Mouse (Mus musculus) brain, embryonic 14.5 days (tissue): ENCODE data around the gene Ripk4. TPM values are rescaled to one million over a fixed set of nuclear protein-coding genes. Genes with fewer than 3 reads are reported as not detected.

Experiments
- DNase-seq: peaks from one replicate; pipeline ENCODE4 v3.0.0-alpha.2; 2011; ENCODE audit warnings: low read depth
- CTCF ChIP-seq: fragments of 200-500 bp; IDR thresholded peaks from 2 replicates; pipeline ENCODE4 v1.5.1; 2012; ENCODE audit warnings: inconsistent platforms, mild to moderate bottlenecking, moderate library complexity, borderline replicate concordance; ENCODE audit not compliant: insufficient read depth, insufficient read length; ENCODE audit errors: extremely low read depth
- POLR2A ChIP-seq: fragments of 200-500 bp; IDR thresholded peaks from 2 replicates; pipeline ENCODE4 v1.6.1; 2012; ENCODE audit warnings: mild to moderate bottlenecking, inconsistent platforms, borderline replicate concordance; ENCODE audit not compliant: poor library complexity, insufficient read depth, insufficient read length, severe bottlenecking; ENCODE audit errors: extremely low read depth
- polyA plus RNA-seq: library from polyadenylated mRNA; depleted of rRNA; stranded (reverse); fragments of >200 nt; gene quantifications from 2 replicates; pipeline ENCODE4 v1.2.3, GENCODE M21; 2012; rRNA removed

Gene Ripk4
- 1.1 TPM in 2 replicates for polyA plus RNA-seq

DNA sequence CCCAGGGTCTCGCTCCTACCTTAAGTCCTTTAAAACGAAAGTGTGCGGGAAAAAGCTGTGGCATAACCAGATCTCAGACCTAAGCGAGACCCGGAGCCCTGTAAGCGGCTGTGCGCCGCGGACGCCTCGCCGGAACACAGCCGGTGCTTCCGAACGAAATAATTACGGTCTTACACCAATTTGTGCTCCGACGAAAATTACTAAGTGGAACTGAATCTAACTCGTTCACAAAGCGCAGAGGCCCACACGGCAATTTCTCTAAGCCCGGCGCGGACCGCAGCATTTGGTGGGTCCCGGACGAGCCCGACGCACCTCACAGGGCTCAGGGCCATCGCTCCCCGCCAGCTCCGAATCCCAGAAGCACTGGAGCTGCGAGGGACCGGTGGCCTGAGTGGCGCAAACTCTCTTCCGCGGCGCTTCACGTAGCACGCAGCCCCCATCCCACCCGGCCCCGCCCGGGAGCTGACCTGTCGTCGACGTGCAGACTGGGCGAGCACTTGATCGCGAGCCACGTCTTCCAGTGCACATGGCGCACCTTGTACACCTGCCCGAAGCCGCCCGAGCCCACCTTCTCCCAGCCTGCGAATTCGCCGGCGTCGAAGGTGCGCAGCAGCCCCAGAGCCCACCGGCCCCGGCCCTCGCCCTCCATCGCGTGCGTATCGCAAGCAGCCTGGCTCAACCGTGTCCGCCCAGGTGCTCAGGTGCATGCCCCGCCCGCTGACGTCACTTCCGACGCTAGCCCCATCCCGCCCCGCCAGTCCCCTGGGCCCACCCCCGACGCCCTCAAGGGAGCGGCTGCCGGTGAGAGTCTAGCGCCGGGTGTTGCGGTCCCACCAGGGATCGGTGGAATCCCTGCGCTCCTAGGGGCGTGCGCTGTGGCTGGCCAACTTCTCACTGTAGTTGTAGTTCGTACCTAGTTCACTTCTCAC, at the start of gene Ripk4:
Gene Ripk4, minus strand, starts transcription at position 727 of the 929 bp plus-strand sequence.
- TF ChIP-seq POLR2A (no peak), CTCF (no peak)
- DNase-seq = peak; percentile 54

DNA sequence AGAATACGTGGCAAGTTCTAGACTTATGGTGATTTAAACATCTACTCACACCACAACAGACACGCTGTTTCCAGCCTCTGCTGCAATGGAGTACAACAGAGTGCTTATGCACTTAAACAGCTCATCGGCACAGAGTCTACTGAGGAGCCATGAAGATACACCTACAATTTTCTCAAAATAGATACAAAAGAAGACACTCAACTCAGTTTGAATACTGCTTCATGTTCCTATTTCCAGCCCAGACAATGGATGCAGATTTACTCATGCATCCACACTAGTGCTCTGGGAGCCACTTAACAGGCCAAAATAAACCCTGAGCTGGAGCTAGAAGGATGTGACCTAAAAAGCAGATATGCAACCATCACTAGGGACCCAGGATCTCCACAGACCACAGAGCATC, 45.3 kb upstream of the Ripk4 start:
- DNase-seq = no peak
- TF ChIP-seq POLR2A (no peak), CTCF (no peak)

DNA sequence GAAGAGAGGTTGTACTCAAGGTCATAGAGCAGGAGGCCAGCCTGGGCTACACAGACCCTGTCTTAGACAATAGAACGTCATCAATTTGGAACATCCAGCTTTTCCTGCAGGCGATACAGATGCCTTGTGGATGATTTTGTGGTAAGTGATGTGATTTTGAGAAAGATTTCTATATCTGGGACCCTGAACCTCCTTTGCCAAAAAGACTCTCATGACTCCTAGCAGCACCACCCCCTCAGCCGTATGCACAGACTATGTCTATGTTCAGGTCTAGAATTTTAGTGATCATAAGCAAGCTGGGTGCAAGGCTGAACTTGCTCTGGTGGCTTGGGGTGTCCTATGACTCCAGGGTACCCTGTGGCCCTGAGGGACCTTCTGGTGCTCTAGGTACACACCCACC, 42.1 kb upstream of the Ripk4 start:
- TF ChIP-seq POLR2A (no peak), CTCF (no peak)
- no peak for DNase-seq

DNA sequence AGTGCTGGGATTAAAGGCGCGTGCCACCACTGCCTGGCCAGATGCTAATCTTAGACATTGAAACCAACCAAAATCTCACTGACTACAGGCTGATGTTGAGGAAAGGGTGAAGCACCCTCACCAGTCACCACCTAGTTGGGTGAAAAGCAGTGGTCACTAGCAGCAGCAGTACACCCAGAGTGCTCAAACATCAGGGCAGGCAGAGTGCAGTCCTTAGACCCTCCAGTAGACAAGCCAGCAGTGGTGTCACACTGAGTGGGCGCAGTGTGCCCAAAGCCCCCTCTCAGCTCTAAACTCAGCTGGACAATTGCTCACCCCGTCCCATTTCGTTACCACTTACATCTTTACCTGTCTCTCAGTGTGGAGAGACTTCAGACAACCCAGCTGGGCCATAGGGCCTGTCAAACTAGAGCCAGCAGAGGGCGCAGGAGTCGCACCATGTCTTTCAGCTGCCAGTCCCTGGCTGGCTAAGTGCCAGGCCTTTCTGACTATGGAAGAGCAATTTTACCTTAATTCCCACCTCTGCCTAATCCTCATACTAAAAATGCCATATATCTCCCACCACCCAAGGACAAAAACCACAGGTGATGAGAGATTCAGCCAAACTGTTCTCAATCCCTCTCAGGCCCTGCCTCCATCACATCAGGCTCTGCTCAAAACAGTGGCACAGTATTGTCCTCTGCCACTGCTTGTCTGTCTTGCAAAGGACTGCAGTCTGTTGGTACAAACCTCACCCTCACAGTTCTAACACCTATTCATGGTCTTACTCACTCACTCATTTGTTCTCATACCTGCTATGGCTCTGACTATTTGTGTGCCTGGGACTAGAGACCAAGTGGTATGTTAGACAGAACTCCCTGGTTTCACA, 41.3 kb upstream of the Ripk4 start:
- DNase-seq = peak; percentile 84
- TF ChIP-seq POLR2A (no peak), CTCF (peak; percentile 74)

DNA sequence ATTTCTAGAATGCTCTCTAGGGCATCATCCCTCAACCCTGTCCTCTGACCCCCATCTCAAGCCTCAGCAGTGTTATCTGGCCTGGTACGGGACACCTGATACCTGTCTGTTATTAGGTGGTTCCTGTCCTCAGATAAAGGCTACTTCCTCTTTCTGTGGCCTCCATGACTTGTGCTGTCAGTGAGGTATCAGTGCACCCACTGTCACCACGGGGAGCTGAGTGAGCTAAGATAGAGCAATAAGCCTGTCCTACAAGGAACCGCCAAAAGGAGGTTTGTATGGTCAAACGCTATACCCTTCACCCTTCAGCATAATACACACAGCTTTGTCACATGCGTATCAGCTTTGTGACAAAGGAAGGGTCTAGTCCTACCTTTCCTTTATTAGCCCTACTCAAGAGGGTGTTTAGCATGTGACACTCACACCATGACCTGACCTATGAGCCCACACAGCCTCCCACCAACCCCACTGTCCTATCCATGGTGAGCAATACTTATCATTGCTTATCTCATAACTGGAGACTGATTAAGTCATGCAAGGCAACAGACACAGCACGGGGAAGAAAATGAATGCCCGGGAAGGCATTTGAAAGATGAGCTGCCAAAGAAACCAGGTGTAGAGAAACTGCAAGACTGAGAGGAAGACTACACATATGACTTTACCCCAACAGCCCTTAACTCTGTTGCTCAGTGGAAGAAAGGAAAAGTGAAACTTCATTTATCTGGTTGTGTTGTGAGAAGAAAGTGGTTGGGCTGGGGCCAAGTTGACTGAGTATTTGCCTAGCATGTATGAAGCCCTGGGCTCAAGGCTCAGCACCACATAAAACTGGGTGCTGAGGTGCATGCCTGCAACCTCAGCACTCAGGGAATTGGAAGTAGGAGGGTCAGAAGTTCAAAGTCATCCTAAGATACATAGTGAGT, 34.6 kb upstream of the Ripk4 start:
- TF ChIP-seq CTCF (no peak), POLR2A (no peak)
- DNase-seq = no peak

DNA sequence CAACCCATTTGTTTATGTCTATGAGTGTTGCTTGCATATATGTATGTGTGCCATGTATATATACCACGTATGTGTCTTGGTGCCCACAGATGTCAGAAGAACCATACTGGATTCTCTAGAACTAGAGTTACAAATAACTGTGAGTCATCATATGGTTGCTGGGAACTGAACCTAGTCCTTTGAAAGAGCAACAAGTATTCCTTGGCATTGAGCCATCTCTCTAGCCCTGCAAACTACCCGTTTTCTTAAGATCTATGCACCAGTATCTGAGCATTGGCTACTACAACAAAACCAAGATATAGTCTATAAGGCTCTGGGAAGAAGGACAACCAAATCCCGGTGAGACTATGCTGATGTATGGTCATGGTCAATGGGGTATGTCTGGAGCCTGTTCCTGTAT, 33.6 kb upstream of the Ripk4 start:
- no peak for TF ChIP-seq CTCF
- no peak for TF ChIP-seq POLR2A
- peak; percentile 1 for DNase-seq

DNA sequence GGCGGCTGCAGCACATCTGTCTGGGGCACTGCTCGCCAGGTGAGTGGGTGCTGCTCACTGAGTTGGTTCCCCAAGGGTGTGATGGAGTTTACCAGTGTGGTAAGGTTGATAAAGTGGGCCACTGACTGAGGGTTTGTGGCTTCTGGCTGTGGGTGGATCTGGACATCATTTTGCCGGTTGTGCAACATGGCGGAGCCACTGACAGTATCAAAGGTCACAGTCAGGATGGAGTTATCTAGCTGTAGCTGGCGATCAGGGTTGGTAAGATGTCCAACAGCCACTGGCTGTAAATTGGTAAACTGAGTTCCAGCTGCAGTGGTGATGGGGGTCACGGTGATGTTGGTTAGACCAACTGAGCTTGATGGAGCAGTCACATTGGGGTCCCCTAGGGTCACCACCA, 30.7 kb upstream of the Ripk4 start:
- TF ChIP-seq CTCF (no peak), POLR2A (no peak)
- no peak for DNase-seq

DNA sequence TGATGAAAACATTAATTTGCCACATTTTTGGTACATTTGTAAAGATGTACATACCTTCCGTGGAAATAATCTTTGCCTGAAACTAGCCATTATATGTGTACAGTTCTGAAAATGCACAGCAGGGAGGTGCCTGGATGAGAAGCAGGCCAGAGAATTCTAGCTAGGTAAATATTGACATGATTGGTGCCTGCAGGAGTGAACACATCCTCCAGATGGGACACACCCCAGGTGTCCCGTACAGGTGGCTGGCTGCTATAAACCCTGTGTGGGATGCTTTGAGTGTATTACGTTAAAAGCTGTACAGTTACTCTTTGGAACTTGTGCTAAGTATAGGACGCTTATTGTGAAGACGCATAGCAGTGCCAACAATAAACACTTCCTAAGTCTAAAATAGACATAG, 19.5 kb upstream of the Ripk4 start:
- no peak for DNase-seq
- TF ChIP-seq POLR2A = no peak
- no peak for TF ChIP-seq CTCF

DNA sequence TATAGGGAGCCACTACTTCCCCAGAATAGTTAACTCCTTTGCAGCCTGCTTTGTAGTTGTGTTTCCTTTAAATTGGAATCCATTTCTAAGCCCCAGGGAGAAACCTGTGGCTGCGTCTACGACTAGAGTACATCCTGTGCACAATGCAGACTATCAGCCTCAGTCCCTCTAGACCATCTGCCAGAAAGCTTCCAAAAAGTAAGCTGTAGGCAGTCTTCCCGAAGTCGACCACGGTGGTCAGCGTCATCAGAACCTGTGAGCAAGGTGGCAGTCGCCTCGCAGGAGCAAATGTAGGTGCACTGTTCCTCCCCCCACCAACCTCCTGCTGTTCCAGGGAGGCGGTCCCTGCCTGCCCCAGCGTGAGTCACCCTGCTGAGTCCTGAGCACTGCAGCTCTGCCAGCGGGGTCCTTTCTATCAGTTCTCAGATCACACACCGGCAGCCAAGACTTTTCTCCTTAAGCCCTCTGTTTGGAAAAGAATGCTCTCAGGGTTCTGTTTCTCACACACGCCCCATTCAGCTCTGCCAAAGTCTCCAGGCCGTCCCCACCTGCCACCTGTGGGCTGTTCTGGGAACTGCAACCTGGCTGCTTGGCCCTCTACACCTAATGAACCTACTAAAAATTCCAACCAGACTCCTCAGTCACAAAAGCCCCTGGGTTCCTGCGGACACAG, 14.9 kb upstream of the Ripk4 start:
- TF ChIP-seq CTCF (peak; percentile 88), POLR2A (no peak)
- DNase-seq = peak; percentile 80

DNA sequence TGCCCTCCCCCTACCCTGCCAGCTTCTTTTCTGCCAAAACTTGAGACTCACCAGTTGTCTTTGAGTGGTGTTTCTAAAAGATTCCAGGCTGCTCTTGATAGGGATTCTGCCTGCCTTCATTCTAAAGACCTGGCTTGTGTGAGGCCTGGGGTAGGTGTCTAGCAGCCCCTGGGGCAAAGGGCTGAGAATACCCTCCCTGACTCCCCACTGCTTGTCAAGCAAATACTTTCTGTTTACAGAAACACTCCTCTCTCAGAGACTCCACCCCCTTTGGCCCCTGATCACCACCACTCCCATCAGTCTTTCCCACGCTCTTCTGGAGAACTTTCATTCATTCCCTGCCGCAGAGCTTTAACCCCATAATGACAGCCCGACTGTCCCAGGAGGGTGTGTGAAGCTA, 2.9 kb upstream of the Ripk4 start:
- TF ChIP-seq CTCF = no peak
- TF ChIP-seq POLR2A = no peak
- DNase-seq = peak; percentile 4
